17 mouse cellular contexts compared by ENCODE assay signal in the genomic region with DNA sequence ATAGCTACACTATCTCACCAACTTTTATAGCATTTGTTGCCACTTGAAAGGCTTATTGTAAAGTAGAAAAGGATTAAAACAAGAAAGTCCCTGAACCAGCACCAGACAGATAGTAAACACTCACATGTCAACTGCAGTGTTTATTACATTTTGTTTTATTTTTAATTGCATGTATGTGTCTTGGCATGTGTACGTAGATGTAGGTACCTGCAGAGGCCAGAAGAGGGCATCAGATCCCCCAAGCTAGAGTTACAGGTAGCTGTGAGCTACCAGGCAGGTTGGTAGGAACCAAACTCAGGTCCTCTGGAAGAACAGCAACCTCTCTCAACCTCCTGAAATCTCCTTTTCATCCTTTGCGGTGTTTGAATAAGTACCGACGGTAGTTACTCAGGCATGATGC.
DNase-seq lines count a peak whose midpoint lies in the region; ATAC-seq and TF ChIP-seq lines count a peak whose summit lies in the region.
"Had no signal": no experiment of that assay in that cellular context is flagged by ENCODE, and none has a peak within 500 bp of the region (broad histone marks: within the 10 kb centered on the region; RNA-seq: fewer than 3 reads in every experiment).

No protein-coding gene starts in this region.

- ATAC-seq in CD4-positive, CD25-positive, alpha-beta regulatory T cell, adult 4 months = no peak
- no peak for ATAC-seq in liver, postnatal 0 days
- ATAC-seq in liver, embryonic 12.5 days = no peak
- ATAC-seq in stomach, postnatal 0 days (ENCODE audit: low FRiP score, low TSS enrichment) = no peak

- H3K27ac ChIP-seq in liver, postnatal 0 days (ENCODE audit: low read depth) = no peak overlapping the region
- no peak overlapping the region for H3K27ac ChIP-seq in liver, embryonic 12.5 days
- no peak overlapping the region for H3K27ac ChIP-seq in stomach, postnatal 0 days (replicated peaks)
- H3K27ac ChIP-seq: heart, embryonic 10.5 days; liver, embryonic 15.5 days had no signal

- H3K4me3 ChIP-seq in liver, postnatal 0 days (ENCODE audit: low read depth, low read length) = no peak overlapping the region
- no peak overlapping the region for H3K4me3 ChIP-seq in liver, embryonic 12.5 days
- no peak overlapping the region for H3K4me3 ChIP-seq in stomach, postnatal 0 days (ENCODE audit: low read depth, low read length)
- H3K4me3 ChIP-seq: heart, embryonic 10.5 days; liver, embryonic 15.5 days; myocyte had no signal

- DNase-seq in CD4-positive, CD25-positive, alpha-beta regulatory T cell, adult 2 months (ENCODE audit: low read depth, low spot score) = peak; percentile 32
- DNase-seq in liver, postnatal 0 days = no peak
- peak; percentile 5 for DNase-seq in c-Kit-negative CD71-positive TER-119-positive erythroid progenitor cells, embryonic 14.5 days (ENCODE audit: low read depth, low spot score)
- DNase-seq in stomach, postnatal 0 days (ENCODE audit: low spot score) = no peak
- no peak for DNase-seq in frontal cortex, postnatal 25 days (ENCODE audit: low spot score in 2 of 2)
- DNase-seq in urinary bladder, postnatal 25 days (ENCODE audit: low spot score) = no peak
- DNase-seq: adrenal gland, postnatal 10 days; cerebellum, adult 8-10 months; heart, postnatal 36 days; kidney, adult 8-10 months; right cerebral cortex, postnatal 25 days; thymus, postnatal 36 days had no signal

- 92% methylated on average over 4 of the region's 4 CpGs for WGBS in liver, postnatal 0 days (ENCODE audit: insufficient replicate concordance)
- 87% methylated on average over 4 of the region's 4 CpGs for WGBS in liver, embryonic 12.5 days (ENCODE audit: insufficient replicate concordance)
- WGBS in stomach, postnatal 0 days = 97% methylated on average over 4 of the region's 4 CpGs

- H3K36me3 ChIP-seq in liver, postnatal 0 days (replicated peaks; ENCODE audit: insufficient read depth, low read length) = 0 out of 2 replicates have a peak, but pooled peaks cover 2% of the 10 kb centered on the region
- H3K36me3 ChIP-seq in liver, embryonic 12.5 days = no peaks in the 10 kb centered on the region
- H3K36me3 ChIP-seq in stomach, postnatal 0 days (ENCODE audit: control insufficient read depth, insufficient read depth, low read length) = no peaks in the 10 kb centered on the region
- H3K36me3 ChIP-seq: heart, embryonic 10.5 days; liver, embryonic 15.5 days had no signal

- H3K4me2 ChIP-seq in liver, postnatal 0 days (ENCODE audit: low read depth, low read length) = no peak overlapping the region
- H3K4me2 ChIP-seq in liver, embryonic 12.5 days = no peak overlapping the region
- no peak overlapping the region for H3K4me2 ChIP-seq in stomach, postnatal 0 days (replicated peaks; ENCODE audit: low read depth)
- H3K4me2 ChIP-seq: liver, embryonic 15.5 days had no signal

- no peak overlapping the region for H3K9ac ChIP-seq in liver, postnatal 0 days (replicated peaks)
- H3K9ac ChIP-seq in liver, embryonic 12.5 days = no peak overlapping the region
- H3K9ac ChIP-seq in stomach, postnatal 0 days (ENCODE audit: low read length) = no peak overlapping the region
- H3K9ac ChIP-seq: liver, embryonic 15.5 days had no signal

- no peaks in the 10 kb centered on the region for H3K9me3 ChIP-seq in liver, postnatal 0 days (ENCODE audit: low read length)
- H3K9me3 ChIP-seq in liver, embryonic 12.5 days (replicated peaks) = no peaks in the 10 kb centered on the region
- no peaks in the 10 kb centered on the region for H3K9me3 ChIP-seq in stomach, postnatal 0 days (ENCODE audit: control insufficient read depth, low read length)
- H3K9me3 ChIP-seq: heart, embryonic 10.5 days; liver, embryonic 15.5 days had no signal

- TF ChIP-seq CTCF in liver, postnatal 0 days (IDR thresholded peaks at IDR 0.05; ENCODE audit: low read depth) = peak; percentile 29; the same call in 1 of the 2 replicates
- TF ChIP-seq CTCF in stomach, postnatal 0 days (IDR thresholded peaks at IDR 0.05; ENCODE audit: low read depth) = peak; percentile 29; the same call in 1 of the 2 replicates

- peak; percentile 47; the same call in 1 of the 2 replicates for TF ChIP-seq EP300 in liver, postnatal 0 days (IDR thresholded peaks at IDR 0.05; ENCODE audit: low read depth)
- TF ChIP-seq EP300 in stomach, postnatal 0 days (optimal IDR thresholded peaks at IDR 0.05) = no peak

- H3K27me3 ChIP-seq in liver, postnatal 0 days (ENCODE audit: insufficient read depth, low read length) = no peaks in the 10 kb centered on the region
- H3K27me3 ChIP-seq in liver, embryonic 12.5 days (replicated peaks) = no peaks in the 10 kb centered on the region
- H3K27me3 ChIP-seq in stomach, postnatal 0 days (ENCODE audit: control insufficient read depth, insufficient read depth, low read length) = no peaks in the 10 kb centered on the region
- H3K27me3 ChIP-seq: liver, embryonic 15.5 days had no signal

- H3K4me1 ChIP-seq in liver, postnatal 0 days (ENCODE audit: insufficient read depth) = no peaks in the 10 kb centered on the region
- H3K4me1 ChIP-seq in liver, embryonic 12.5 days = no peaks in the 10 kb centered on the region
- H3K4me1 ChIP-seq in stomach, postnatal 0 days (replicated peaks; ENCODE audit: control insufficient read depth, insufficient read depth) = 0 out of 2 replicates have a peak, but pooled peaks cover under 1% of the 10 kb centered on the region
- H3K4me1 ChIP-seq: heart, embryonic 10.5 days; liver, embryonic 15.5 days had no signal

Comparison
In these comparisons a context has a peak if more than half of its experiments do, and no peak if none do; other contexts are left out.
1. DNase-seq: peak in CD4-positive, CD25-positive, alpha-beta regulatory T cell, adult 2 months (single experiment) and c-Kit-negative CD71-positive TER-119-positive erythroid progenitor cells, embryonic 14.5 days (single experiment); none in liver, postnatal 0 days (single experiment), stomach, postnatal 0 days (single experiment), frontal cortex, postnatal 25 days (0 of 2) and urinary bladder, postnatal 25 days (single experiment).